Mouse (Mus musculus): ENCODE data around the gene Sdk2. TPM values are rescaled to one million over a fixed set of nuclear protein-coding genes. Genes with fewer than 3 reads are reported as not detected.

Gene Sdk2
- polyA plus RNA-seq, 1 experiment from 2014 or later, result 0.39 TPM

- no peaks in the 10 kb centered on the region for H3K27me3 ChIP-seq
- H3K9ac ChIP-seq, result no peak overlapping the region
- ATAC-seq (ENCODE audit: low read depth) (no peak), DNase-seq (no peak)
- H3K4me2 ChIP-seq, result no peak overlapping the region
- H3K27ac ChIP-seq, result no peak overlapping the region
- no peak overlapping the region for H3K4me3 ChIP-seq (replicated peaks)
- 61% methylated on average over 4 of the region's 4 CpGs for WGBS (ENCODE audit: insufficient replicate concordance)
- no peaks in the 10 kb centered on the region for H3K36me3 ChIP-seq
- H3K4me1 ChIP-seq (replicated peaks), result peaks cover 16% of the 10 kb centered on the region; the same call in 1 of the 2 replicates
- H3K9me3 ChIP-seq (replicated peaks), result no peaks in the 10 kb centered on the region
These were observed 22.5 kb downstream of the Sdk2 start for GRCm38 (mm10) chr11:114044373-114044772.

GRCm38 (mm10) chr11:114043530-114043929 lies 23.3 kb downstream of the Sdk2 start:
- WGBS (ENCODE audit: insufficient replicate concordance), result 56% methylated on average over 7 of the region's 7 CpGs
- no peak overlapping the region for H3K27ac ChIP-seq

DNA sequence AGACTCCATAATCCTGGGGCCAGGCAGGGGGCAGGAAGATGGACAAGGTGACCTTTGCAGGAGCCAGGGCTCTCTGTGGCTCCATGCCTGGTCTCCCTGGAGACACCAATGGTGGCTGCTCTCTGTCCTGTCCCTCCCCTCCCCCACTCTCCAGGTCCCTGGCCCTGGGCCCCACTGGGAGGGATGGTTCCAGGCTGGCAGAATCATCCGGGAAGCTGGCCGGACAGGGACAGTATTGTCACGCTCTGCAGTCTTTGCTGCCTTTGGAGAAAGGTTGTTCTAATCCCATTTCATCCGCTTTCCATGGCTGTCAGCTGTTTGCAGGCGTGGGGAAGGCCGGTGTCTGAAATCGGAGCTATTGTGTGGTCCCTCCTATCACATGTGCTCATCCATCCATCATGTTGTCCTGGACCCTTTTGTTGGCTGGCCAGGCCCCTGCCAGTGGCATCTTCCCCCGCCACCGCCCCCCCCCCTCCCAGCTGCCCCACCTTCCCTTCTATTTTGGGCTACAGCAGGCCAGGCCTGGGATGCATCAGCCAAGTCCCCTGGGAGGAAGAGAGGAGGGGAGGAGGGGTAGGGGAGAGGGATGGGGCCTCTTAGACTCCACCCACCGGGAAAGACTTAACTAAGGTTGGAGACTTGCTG lies 26.3 kb downstream of the Sdk2 start:
- no peak for DNase-seq
- H3K27ac ChIP-seq, result no peak overlapping the region
- no peaks in the 10 kb centered on the region for H3K36me3 ChIP-seq
- no peak overlapping the region for H3K4me3 ChIP-seq (replicated peaks)
- H3K27me3 ChIP-seq, result no peaks in the 10 kb centered on the region
- no peak overlapping the region for H3K4me2 ChIP-seq
- 0 out of 2 replicates have a peak, but pooled peaks have one; percentile 34 for ATAC-seq (ENCODE audit: low read depth)
- H3K4me1 ChIP-seq (replicated peaks), result 0 out of 2 replicates have a peak, but pooled peaks cover 4% of the 10 kb centered on the region
- no peak overlapping the region for H3K9ac ChIP-seq
- no peaks in the 10 kb centered on the region for H3K9me3 ChIP-seq (replicated peaks)
- 35% methylated on average over 10 of the region's 10 CpGs for WGBS (ENCODE audit: insufficient replicate concordance)

More at GRCm38 (mm10) chr11:114043530-114043929, 23.3 kb downstream of the Sdk2 start:
- DNase-seq (no peak), ATAC-seq (ENCODE audit: low read depth) (no peak)
- H3K4me2 ChIP-seq, result no peak overlapping the region
- no peaks in the 10 kb centered on the region for H3K36me3 ChIP-seq
- no peaks in the 10 kb centered on the region for H3K27me3 ChIP-seq
- H3K4me1 ChIP-seq (replicated peaks), result peaks cover 8% of the 10 kb centered on the region; the same call in 1 of the 2 replicates
- no peak overlapping the region for H3K4me3 ChIP-seq (replicated peaks)
- no peak overlapping the region for H3K9ac ChIP-seq
- no peaks in the 10 kb centered on the region for H3K9me3 ChIP-seq (replicated peaks)

DNA sequence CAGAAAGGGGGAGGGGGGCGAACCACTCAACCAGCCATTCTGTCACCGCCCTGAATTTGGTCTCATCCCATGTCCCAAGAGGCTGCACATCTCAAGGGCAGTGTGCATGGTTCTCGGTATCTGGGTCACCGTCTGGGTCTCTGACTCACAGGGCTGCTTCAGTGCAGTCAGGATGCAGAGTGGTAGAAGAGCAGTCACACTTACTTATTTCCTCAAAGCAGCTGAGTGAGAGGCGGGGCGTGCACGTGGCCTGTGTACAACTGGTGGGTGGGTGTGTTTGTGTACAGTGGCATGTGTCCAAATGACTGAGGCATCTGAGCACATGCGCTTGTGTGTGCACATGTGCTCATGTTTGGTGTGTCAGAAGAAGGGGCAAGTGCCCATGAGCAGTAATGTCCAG lies 28.8 kb downstream of the Sdk2 start:
- no peak overlapping the region for H3K4me3 ChIP-seq (replicated peaks)
- ATAC-seq (ENCODE audit: low read depth) (no peak), DNase-seq (no peak)
- 53% methylated on average over 8 of the region's 8 CpGs for WGBS (ENCODE audit: insufficient replicate concordance)
- H3K4me2 ChIP-seq, result no peak overlapping the region
- 0 out of 2 replicates have a peak, but pooled peaks cover 4% of the 10 kb centered on the region for H3K4me1 ChIP-seq (replicated peaks)
- H3K36me3 ChIP-seq, result no peaks in the 10 kb centered on the region
- H3K27me3 ChIP-seq, result no peaks in the 10 kb centered on the region
- H3K27ac ChIP-seq, result no peak overlapping the region
- H3K9ac ChIP-seq, result no peak overlapping the region
- no peaks in the 10 kb centered on the region for H3K9me3 ChIP-seq (replicated peaks)

GRCm38 (mm10) chr11:114031491-114031890 lies 35.4 kb downstream of the Sdk2 start:
- ATAC-seq (ENCODE audit: low read depth) (no peak), DNase-seq (no peak)
- Histone ChIP-seq H3K4me3 (replicated peaks) (no peak overlapping the region), H3K27me3 (no peaks in the 10 kb centered on the region), H3K4me2 (no peak overlapping the region), H3K9me3 (replicated peaks) (no peaks in the 10 kb centered on the region), H3K4me1 (replicated peaks) (no peaks in the 10 kb centered on the region), H3K9ac (no peak overlapping the region), H3K36me3 (no peaks in the 10 kb centered on the region), H3K27ac (no peak overlapping the region)
- WGBS (ENCODE audit: insufficient replicate concordance), result 78% methylated on average over 10 of the region's 10 CpGs

- Histone ChIP-seq H3K4me1 (replicated peaks) (no peaks in the 10 kb centered on the region), H3K9ac (no peak overlapping the region), H3K4me2 (no peak overlapping the region), H3K36me3 (no peaks in the 10 kb centered on the region), H3K27me3 (no peaks in the 10 kb centered on the region), H3K4me3 (replicated peaks) (no peak overlapping the region), H3K9me3 (replicated peaks) (no peaks in the 10 kb centered on the region), H3K27ac (no peak overlapping the region)
- ATAC-seq (ENCODE audit: low read depth) (no peak), DNase-seq (no peak)
- WGBS (ENCODE audit: insufficient replicate concordance), result 63% methylated on average over 7 of the region's 7 CpGs
These were observed 36.6 kb downstream of the Sdk2 start for GRCm38 (mm10) chr11:114030214-114030613.

- WGBS (ENCODE audit: insufficient replicate concordance), result 46% methylated on average over 6 of the region's 6 CpGs
- Histone ChIP-seq H3K9me3 (replicated peaks) (no peaks in the 10 kb centered on the region), H3K36me3 (no peaks in the 10 kb centered on the region), H3K9ac (no peak overlapping the region), H3K27ac (no peak overlapping the region), H3K4me3 (replicated peaks) (no peak overlapping the region), H3K4me1 (replicated peaks) (0 out of 2 replicates have a peak, but pooled peaks cover 3% of the 10 kb centered on the region), H3K27me3 (no peaks in the 10 kb centered on the region), H3K4me2 (no peak overlapping the region)
- DNase-seq (no peak), ATAC-seq (ENCODE audit: low read depth) (no peak)
These were observed 38.3 kb downstream of the Sdk2 start for GRCm38 (mm10) chr11:114028512-114028911.

GRCm38 (mm10) chr11:114028021-114028420 lies 38.8 kb downstream of the Sdk2 start:
- DNase-seq (no peak), ATAC-seq (ENCODE audit: low read depth) (no peak)
- Histone ChIP-seq H3K4me2 (no peak overlapping the region), H3K9me3 (replicated peaks) (no peaks in the 10 kb centered on the region), H3K9ac (no peak overlapping the region), H3K27me3 (no peaks in the 10 kb centered on the region), H3K27ac (no peak overlapping the region), H3K36me3 (no peaks in the 10 kb centered on the region), H3K4me1 (replicated peaks) (0 out of 2 replicates have a peak, but pooled peaks cover 3% of the 10 kb centered on the region), H3K4me3 (replicated peaks) (no peak overlapping the region)
- WGBS (ENCODE audit: insufficient replicate concordance), result 28% methylated on average over 6 of the region's 6 CpGs

GRCm38 (mm10) chr11:114025056-114025455 lies 41.8 kb downstream of the Sdk2 start:
- no peak overlapping the region for H3K27ac ChIP-seq
- H3K4me3 ChIP-seq (replicated peaks), result no peak overlapping the region
- no peaks in the 10 kb centered on the region for H3K36me3 ChIP-seq
- no peak overlapping the region for H3K9ac ChIP-seq
- WGBS (ENCODE audit: insufficient replicate concordance), result 61% methylated on average over 2 of the region's 2 CpGs
- no peaks in the 10 kb centered on the region for H3K27me3 ChIP-seq
- ATAC-seq (ENCODE audit: low read depth) (no peak), DNase-seq (no peak)
- H3K9me3 ChIP-seq (replicated peaks), result no peaks in the 10 kb centered on the region
- H3K4me1 ChIP-seq (replicated peaks), result 0 out of 2 replicates have a peak, but pooled peaks cover 3% of the 10 kb centered on the region
- no peak overlapping the region for H3K4me2 ChIP-seq

GRCm38 (mm10) chr11:114023965-114024364 lies 42.9 kb downstream of the Sdk2 start:
- WGBS (ENCODE audit: insufficient replicate concordance), result 25% methylated on average over 1 of the region's 1 CpGs
- Histone ChIP-seq H3K4me2 (no peak overlapping the region), H3K36me3 (no peaks in the 10 kb centered on the region), H3K9ac (no peak overlapping the region), H3K9me3 (replicated peaks) (no peaks in the 10 kb centered on the region), H3K4me1 (replicated peaks) (0 out of 2 replicates have a peak, but pooled peaks cover 3% of the 10 kb centered on the region), H3K27me3 (no peaks in the 10 kb centered on the region), H3K27ac (no peak overlapping the region), H3K4me3 (replicated peaks) (no peak overlapping the region)
- ATAC-seq (ENCODE audit: low read depth) (no peak), DNase-seq (no peak)

GRCm38 (mm10) chr11:114022166-114022565 lies 44.7 kb downstream of the Sdk2 start:
- no peak overlapping the region for H3K4me2 ChIP-seq
- H3K27me3 ChIP-seq, result no peaks in the 10 kb centered on the region
- ATAC-seq (ENCODE audit: low read depth), result no peak
- no peak overlapping the region for H3K9ac ChIP-seq
- 58% methylated on average over 4 of the region's 4 CpGs for WGBS (ENCODE audit: insufficient replicate concordance)
- H3K9me3 ChIP-seq (replicated peaks), result no peaks in the 10 kb centered on the region
- H3K27ac ChIP-seq, result no peak overlapping the region
- H3K4me1 ChIP-seq (replicated peaks), result 0 out of 2 replicates have a peak, but pooled peaks cover 3% of the 10 kb centered on the region
- no peaks in the 10 kb centered on the region for H3K36me3 ChIP-seq
- no peak for DNase-seq
- H3K4me3 ChIP-seq (replicated peaks), result no peak overlapping the region

DNA sequence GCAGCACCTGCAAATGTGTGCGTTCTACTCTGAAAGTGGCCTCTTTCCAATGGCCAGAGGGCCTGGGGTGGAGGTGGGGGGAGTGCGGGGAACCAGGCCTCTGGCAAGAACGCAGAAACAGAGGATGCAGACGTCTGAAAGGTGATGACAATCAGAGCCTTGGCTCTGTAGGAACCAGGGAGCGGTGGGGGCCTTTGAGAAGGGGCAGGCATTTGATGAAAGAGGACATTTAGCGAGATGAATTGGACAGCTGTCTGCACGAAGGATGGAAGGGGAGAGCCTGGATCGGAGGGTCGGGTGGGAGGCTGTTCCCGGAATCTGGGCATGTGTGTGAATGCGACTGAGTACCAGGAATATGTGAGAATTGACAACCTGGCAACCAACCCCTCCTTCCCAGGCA lies 47.8 kb downstream of the Sdk2 start:
- H3K4me1 ChIP-seq (replicated peaks), result 0 out of 2 replicates have a peak, but pooled peaks cover 2% of the 10 kb centered on the region
- ATAC-seq (ENCODE audit: low read depth), result no peak
- 58% methylated on average over 11 of the region's 11 CpGs for WGBS (ENCODE audit: insufficient replicate concordance)

More for the DNA sequence above, 47.8 kb downstream of the Sdk2 start:
- Histone ChIP-seq H3K27me3 (no peaks in the 10 kb centered on the region), H3K27ac (no peak overlapping the region), H3K36me3 (no peaks in the 10 kb centered on the region), H3K4me3 (replicated peaks) (no peak overlapping the region), H3K4me2 (no peak overlapping the region), H3K9me3 (replicated peaks) (no peaks in the 10 kb centered on the region), H3K9ac (no peak overlapping the region)
- no peak for DNase-seq
